21 mouse cellular contexts compared by ENCODE assay signal in the genomic region with DNA sequence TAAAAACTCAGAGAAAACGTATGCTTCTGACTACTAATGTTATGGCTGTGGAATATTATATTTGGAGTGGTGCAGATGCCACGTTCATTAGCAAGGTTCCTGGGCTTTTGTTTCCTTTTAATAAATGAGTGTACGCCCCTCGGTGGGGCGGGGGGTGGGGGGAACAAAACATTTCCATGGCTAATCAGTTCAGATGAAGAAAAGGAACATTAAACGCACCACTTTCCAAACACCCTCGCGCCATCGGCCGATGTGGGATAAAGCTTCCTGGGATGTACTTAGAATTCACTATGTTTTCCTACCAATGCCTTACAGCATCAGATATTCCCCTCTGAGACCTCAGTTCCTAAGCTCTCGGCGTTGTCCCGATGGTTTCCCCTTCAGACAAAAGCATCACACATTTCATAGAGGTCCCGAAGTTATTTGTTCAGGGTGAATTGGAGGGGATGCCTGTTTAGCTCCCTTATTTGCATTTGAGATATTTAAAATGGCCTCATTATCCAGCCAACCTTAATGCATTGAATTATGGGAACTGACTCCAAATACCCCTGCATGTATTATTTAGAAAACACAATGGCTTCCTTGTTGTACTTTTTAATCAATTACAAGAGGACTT.
DNase-seq lines count a peak whose midpoint lies in the region; ATAC-seq lines count a peak whose summit lies in the region.
"Had no signal": no experiment of that assay in that cellular context is flagged by ENCODE, and none has a peak within 500 bp of the region (broad histone marks: within the 10 kb centered on the region; RNA-seq: fewer than 3 reads in every experiment).

No protein-coding gene starts in this region.

- peak overlapping the region; percentile 82 for H3K27ac ChIP-seq in hindbrain, embryonic 12.5 days
- H3K27ac ChIP-seq in midbrain, embryonic 14.5 days (replicated peaks; ENCODE audit: low read depth, low read length) = peak overlapping the region; percentile 60
- H3K27ac ChIP-seq: embryonic facial prominence, embryonic 15.5 days; heart, embryonic 10.5 days; limb, embryonic 15.5 days had no signal

- peak; percentile 71 for ATAC-seq in hindbrain, embryonic 12.5 days (ENCODE audit: low FRiP score)
- no peak for ATAC-seq in midbrain, embryonic 14.5 days (ENCODE audit: low FRiP score, low TSS enrichment)
- ATAC-seq: inflammation-experienced regulatory T-cells, adult 6 months had no signal

- peak; percentile 77 for DNase-seq in retina, postnatal 1 day
- DNase-seq in retina, embryonic 14.5 days (ENCODE audit: low spot score) = no peak
- peak; percentile 47 for DNase-seq in midbrain, embryonic 14.5 days
- DNase-seq in lung, adult 18-20 months = no peak
- no peak for DNase-seq in right cerebral cortex, postnatal 25 days
- no peak for DNase-seq in cerebellum, adult 11 months
- no peak for DNase-seq in adrenal gland, postnatal 36 days
- DNase-seq: adrenal gland, adult 8-10 months; cerebellum, adult 8-10 months; gastrocnemius, postnatal 14 days; heart, postnatal 10 days; kidney, adult 9 months; lung, postnatal 36 days; right cerebral cortex, adult 18-20 months; spleen, adult 18-20 months; thymus, adult 2 months had no signal

- WGBS in hindbrain, embryonic 12.5 days = 37% methylated on average over 14 of the region's 14 CpGs
- 32% methylated on average over 14 of the region's 14 CpGs for WGBS in midbrain, embryonic 14.5 days

- peak overlapping the region; percentile 29 for H3K4me2 ChIP-seq in hindbrain, embryonic 12.5 days (replicated peaks)
- peak overlapping the region; percentile 41 for H3K4me2 ChIP-seq in midbrain, embryonic 14.5 days (ENCODE audit: low read length)
- H3K4me2 ChIP-seq: embryonic facial prominence, embryonic 15.5 days; limb, embryonic 15.5 days had no signal

- peak overlapping the region; percentile 23; the same call in 1 of the 2 replicates for H3K9ac ChIP-seq in hindbrain, embryonic 12.5 days
- no peak overlapping the region for H3K9ac ChIP-seq in midbrain, embryonic 14.5 days (replicated peaks; ENCODE audit: low read length)
- H3K9ac ChIP-seq: embryonic facial prominence, embryonic 15.5 days; limb, embryonic 15.5 days had no signal

- no peaks in the 10 kb centered on the region for H3K27me3 ChIP-seq in hindbrain, embryonic 12.5 days
- no peaks in the 10 kb centered on the region for H3K27me3 ChIP-seq in midbrain, embryonic 14.5 days (ENCODE audit: control insufficient read depth, insufficient read depth, low read length)
- H3K27me3 ChIP-seq: embryonic facial prominence, embryonic 15.5 days; limb, embryonic 15.5 days had no signal

- H3K9me3 ChIP-seq in hindbrain, embryonic 12.5 days (replicated peaks) = no peaks in the 10 kb centered on the region
- no peaks in the 10 kb centered on the region for H3K9me3 ChIP-seq in midbrain, embryonic 14.5 days (ENCODE audit: control insufficient read depth, low read length)
- H3K9me3 ChIP-seq: embryonic facial prominence, embryonic 15.5 days; heart, embryonic 10.5 days; limb, embryonic 15.5 days had no signal

- H3K4me3 ChIP-seq in hindbrain, embryonic 12.5 days = no peak overlapping the region
- no peak overlapping the region for H3K4me3 ChIP-seq in midbrain, embryonic 14.5 days (replicated peaks; ENCODE audit: low read depth, low read length)
- H3K4me3 ChIP-seq: embryonic facial prominence, embryonic 15.5 days; heart, embryonic 10.5 days; limb, embryonic 15.5 days had no signal

- peaks cover 16% of the 10 kb centered on the region for H3K4me1 ChIP-seq in hindbrain, embryonic 12.5 days
- peaks cover 19% of the 10 kb centered on the region for H3K4me1 ChIP-seq in midbrain, embryonic 14.5 days (ENCODE audit: control insufficient read depth, insufficient read depth, low read length)
- H3K4me1 ChIP-seq: embryonic facial prominence, embryonic 15.5 days; heart, embryonic 10.5 days; limb, embryonic 15.5 days had no signal

- H3K36me3 ChIP-seq in hindbrain, embryonic 12.5 days = no peaks in the 10 kb centered on the region
- H3K36me3 ChIP-seq in midbrain, embryonic 14.5 days (ENCODE audit: control insufficient read depth, insufficient read depth, low read length) = no peaks in the 10 kb centered on the region
- H3K36me3 ChIP-seq: embryonic facial prominence, embryonic 15.5 days; heart, embryonic 10.5 days; limb, embryonic 15.5 days had no signal

Comparison
In these comparisons a context has a peak if more than half of its experiments do, and no peak if none do; other contexts are left out.
1. DNase-seq: peak in retina, postnatal 1 day (single experiment) and midbrain, embryonic 14.5 days (single experiment); none in retina, embryonic 14.5 days (single experiment), lung, adult 18-20 months (0 of 2), right cerebral cortex, postnatal 25 days (single experiment), cerebellum, adult 11 months (single experiment) and adrenal gland, postnatal 36 days (0 of 2).